Mouse (Mus musculus) neural tube, embryonic 13.5 days (tissue): Measurements from ENCODE around the gene Fn1. TPM values are rescaled to one million over a fixed set of nuclear protein-coding genes. Genes with fewer than 3 reads are reported as not detected.

Experiments used
- ATAC-seq: fragments of 200-750 bp; cut with Nextera tagmentation; 2 replicates; pipeline ENCODE4 v1.8.0; 2017; ENCODE audit warnings: low read depth, mild to moderate bottlenecking, moderate TSS enrichment, moderate library complexity
- H3K27ac ChIP-seq: fragments of 300-500 bp; sonication (generic); replicated peaks from 2 replicates; pipeline ENCODE4 v1.5.1; 2015; ENCODE audit warnings: moderate library complexity, mild to moderate bottlenecking, inconsistent platforms
- H3K27me3 ChIP-seq: fragments of 300-500 bp; sonication (generic); 2 replicates; pipeline ENCODE4 v1.6.1; 2015; ENCODE audit warnings: mild to moderate bottlenecking, inconsistent platforms
- H3K36me3 ChIP-seq: fragments of 300-500 bp; sonication (generic); 2 replicates; pipeline ENCODE4 v1.6.1; 2015; ENCODE audit warnings: mild to moderate bottlenecking, inconsistent platforms
- H3K4me1 ChIP-seq: fragments of 300-500 bp; sonication (generic); replicated peaks from 2 replicates; pipeline ENCODE4 v1.6.1; 2015; ENCODE audit warnings: inconsistent platforms
- H3K4me2 ChIP-seq: fragments of 300-500 bp; sonication (generic); 2 replicates; pipeline ENCODE4 v1.6.1; 2015; ENCODE audit warnings: inconsistent platforms, mild to moderate bottlenecking, moderate library complexity
- H3K4me3 ChIP-seq: fragments of 300-500 bp; sonication (generic); 2 replicates; pipeline ENCODE4 v1.5.1; 2015; ENCODE audit warnings: mild to moderate bottlenecking, inconsistent platforms
- H3K9ac ChIP-seq: fragments of 300-500 bp; sonication (generic); 2 replicates; pipeline ENCODE4 v1.6.1; 2015; ENCODE audit warnings: moderate library complexity, mild to moderate bottlenecking, inconsistent platforms
- H3K9me3 ChIP-seq: fragments of 300-500 bp; sonication (generic); 2 replicates; pipeline ENCODE4 v1.6.1; 2016; ENCODE audit warnings: inconsistent platforms
- WGBS: fragments of 180-500 bp; shearing (Covaris S2); methylation state at CpG from one replicate; pipeline ENCODE4 v1.1.7; 2015; 5-methylcytosine and 5-hydroxymethylcytosine counted together
- polyA plus RNA-seq: library from polyadenylated mRNA; unstranded; fragments of >200 nt; fragmentation: Nextera tagmentation; extraction: Ambion mirVana; gene quantifications from 2 replicates; pipeline ENCODE4 v1.2.1, GENCODE M21; 2015

Fn1 gene
- polyA plus RNA-seq = 38.7 and 59.1 TPM in 2 replicates

DNA sequence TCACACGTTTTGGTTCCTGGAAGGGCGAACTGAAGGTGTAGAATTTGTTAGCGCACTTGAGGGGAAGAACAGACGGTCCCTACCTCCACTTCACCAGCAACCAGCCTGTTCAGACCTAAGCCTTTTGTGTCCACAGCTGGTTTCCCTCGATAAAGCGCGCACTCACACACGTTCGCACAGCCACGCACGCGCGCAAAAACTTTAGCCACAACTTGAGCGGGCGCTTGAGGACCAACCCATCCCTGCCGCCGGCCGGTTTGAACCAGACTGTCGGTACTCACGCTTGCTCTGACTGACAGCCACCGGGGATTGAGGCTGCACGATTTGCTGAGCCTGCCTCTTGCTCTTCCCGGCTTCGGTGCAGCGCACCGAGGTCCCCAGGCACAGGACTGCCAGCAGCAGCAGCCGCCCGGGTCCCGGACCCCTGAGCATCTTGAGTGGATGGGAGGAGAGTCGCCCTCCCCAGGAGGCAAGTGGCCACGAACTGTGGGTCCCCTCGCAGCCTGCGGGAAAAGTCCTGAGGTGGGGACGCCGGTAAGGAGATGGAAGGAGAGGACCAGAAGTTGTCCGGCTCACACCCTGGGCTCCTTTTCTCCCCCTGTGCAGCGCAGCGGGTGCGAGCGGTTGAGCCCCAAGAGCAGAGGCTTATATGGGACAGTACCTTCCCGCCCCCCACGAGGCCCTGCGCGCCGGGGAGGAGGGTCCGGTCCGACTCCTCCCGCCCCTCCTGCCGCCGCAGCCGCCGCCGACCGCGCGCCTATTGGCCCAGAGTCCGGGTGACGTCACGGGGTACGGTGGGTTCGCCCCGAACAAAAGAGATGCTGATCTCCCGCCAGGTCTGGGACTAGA, at the start of gene Fn1:
Gene Fn1, minus strand, starts transcription at position 650 of the 849 bp plus-strand sequence.
- Histone ChIP-seq H3K9me3 (no peaks in the 10 kb centered on the region), H3K4me1 (peaks cover 9% of the 10 kb centered on the region), H3K4me3 (peak within 1 kb of the TSS; percentile 72), H3K9ac (peak within 1 kb of the TSS; percentile 75), H3K4me2 (peak within 1 kb of the TSS; percentile 86), H3K27me3 (peaks cover 6% of the 10 kb centered on the region), H3K27ac (peak within 1 kb of the TSS; percentile 71), H3K36me3 (0 out of 2 replicates have a peak, but pooled peaks cover 1% of the 10 kb centered on the region)
- ATAC-seq = peak; percentile 96
- WGBS = under 1% methylated on average over 63 of the region's 63 CpGs

DNA sequence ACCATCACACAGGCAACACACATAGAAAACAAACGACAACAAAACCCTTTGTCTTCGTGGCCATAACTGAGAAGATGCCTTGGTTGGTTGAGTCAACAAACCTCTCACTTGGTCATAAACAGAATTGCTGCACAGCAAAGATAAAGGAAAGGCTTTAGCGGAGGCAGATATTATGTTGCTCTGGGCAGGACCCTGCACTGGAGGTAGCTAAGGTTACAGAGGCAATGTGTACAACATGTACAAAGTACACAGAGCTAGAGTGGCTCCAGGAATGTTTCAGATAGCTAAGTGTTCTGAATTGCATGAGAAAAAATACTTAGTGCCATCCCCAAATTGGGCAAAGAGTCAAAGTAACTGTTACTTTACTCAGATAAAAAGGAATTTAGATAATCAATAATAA, 43.1 kb upstream of the Fn1 start:
- Histone ChIP-seq H3K4me3 (no peak overlapping the region), H3K27ac (no peak overlapping the region), H3K27me3 (no peaks in the 10 kb centered on the region), H3K36me3 (no peaks in the 10 kb centered on the region), H3K4me1 (no peaks in the 10 kb centered on the region), H3K4me2 (no peak overlapping the region), H3K9ac (no peak overlapping the region), H3K9me3 (no peaks in the 10 kb centered on the region)
- 80% methylated on average over 3 of the region's 3 CpGs for WGBS
- no peak for ATAC-seq

DNA sequence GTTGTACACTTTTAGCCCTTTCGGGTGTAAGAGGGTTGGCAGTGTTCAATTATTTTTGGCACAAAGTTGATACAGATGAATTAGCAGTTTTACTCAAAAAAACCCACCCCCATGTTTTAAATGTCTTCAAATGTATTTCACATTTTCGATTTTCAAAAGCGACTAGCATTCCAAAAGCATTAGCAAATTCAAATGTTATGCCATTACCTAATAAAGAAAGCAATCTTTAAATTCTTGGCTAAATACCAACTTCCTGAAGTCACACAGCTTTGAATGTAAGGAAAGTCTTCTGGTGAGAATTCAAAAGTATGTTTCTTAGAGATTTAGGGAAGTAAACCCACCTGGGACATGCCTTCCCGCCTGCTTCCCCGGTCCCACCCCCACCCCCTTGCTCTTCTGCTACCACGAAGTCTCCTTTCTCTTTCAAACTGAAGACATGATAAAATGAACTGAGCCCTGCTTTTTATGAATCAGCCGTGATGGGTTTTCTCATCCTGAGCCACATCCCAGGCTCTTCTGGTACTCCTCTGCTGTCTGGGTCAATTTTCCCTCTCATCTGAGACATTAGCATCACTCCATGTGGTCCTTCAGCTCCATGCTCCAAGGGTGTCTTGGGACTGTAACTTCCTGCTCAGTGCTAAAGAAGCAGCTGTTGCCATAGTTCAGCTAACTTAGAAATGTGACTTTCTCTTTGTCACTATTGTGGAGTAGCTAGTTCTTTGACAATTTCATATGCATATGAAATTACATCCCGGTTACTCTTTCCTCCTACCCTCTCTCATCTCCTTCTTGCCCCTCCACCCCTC, 38.7 kb upstream of the Fn1 start:
- H3K4me1 ChIP-seq = no peaks in the 10 kb centered on the region
- H3K27me3 ChIP-seq = no peaks in the 10 kb centered on the region
- no peak overlapping the region for H3K4me3 ChIP-seq
- no peak for ATAC-seq
- no peak overlapping the region for H3K4me2 ChIP-seq
- H3K36me3 ChIP-seq = no peaks in the 10 kb centered on the region
- H3K9me3 ChIP-seq = no peaks in the 10 kb centered on the region
- 68% methylated on average over 8 of the region's 8 CpGs for WGBS
- no peak overlapping the region for H3K9ac ChIP-seq
- no peak overlapping the region for H3K27ac ChIP-seq

DNA sequence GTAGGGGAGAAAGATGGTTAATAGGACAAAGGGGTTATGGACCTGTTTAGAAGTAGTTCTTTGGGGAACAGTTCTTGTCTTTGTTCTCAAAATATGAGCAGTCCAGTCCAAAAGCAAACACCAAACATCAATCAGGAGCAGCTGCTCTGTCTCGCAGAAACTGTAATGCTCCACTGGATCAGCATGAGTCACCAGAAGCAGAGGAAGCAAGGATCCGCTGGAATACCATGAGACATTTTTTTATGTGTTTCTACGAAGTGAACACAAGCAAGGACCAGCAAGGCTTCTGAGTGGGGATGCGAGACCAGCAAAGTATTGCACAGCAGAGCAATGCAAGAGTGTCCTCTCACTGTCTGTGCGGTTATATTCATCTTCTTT, 35.9 kb upstream of the Fn1 start:
- WGBS = 86% methylated on average over 5 of the region's 5 CpGs

DNA sequence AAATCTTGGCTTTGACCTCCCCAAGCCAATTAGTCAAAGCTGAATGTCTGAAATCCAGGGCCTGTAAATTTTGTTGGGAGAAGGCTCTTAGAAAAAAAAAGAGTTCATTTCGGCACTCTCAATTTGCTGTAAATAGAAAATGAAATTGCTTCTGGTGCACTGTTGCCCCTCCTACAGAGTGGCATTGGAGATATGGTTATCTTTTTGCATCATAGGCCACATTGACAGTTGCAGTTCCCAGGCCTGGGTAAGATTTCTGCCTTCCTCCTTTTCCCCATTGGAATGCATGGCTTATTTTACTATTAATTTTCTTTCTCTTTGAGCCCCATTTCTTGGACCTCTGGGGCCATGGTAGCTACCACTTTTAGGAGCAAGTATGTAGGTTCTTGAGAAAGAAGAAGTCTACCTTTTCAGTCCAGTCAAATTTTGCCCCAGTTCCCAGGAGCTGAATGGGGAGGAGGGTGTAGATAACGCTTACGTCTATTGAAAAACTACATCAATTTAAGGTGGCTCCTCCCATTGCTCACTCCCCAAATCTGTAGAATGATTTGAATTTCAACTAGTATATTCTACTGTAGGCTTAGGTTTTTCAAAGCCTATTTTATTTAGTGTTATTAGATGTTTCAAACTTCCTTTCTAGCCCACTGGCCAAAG, 35.4 kb upstream of the Fn1 start:
- Histone ChIP-seq H3K27ac (no peak overlapping the region), H3K4me3 (no peak overlapping the region), H3K9me3 (no peaks in the 10 kb centered on the region), H3K9ac (no peak overlapping the region), H3K36me3 (no peaks in the 10 kb centered on the region), H3K4me2 (no peak overlapping the region), H3K4me1 (peaks cover 7% of the 10 kb centered on the region), H3K27me3 (no peaks in the 10 kb centered on the region)
- 92% methylated on average over 3 of the region's 3 CpGs for WGBS
- ATAC-seq = no peak

More for the DNA sequence above, 35.9 kb upstream of the Fn1 start:
- no peak overlapping the region for H3K4me2 ChIP-seq
- peaks cover 2% of the 10 kb centered on the region for H3K4me1 ChIP-seq
- H3K9me3 ChIP-seq = no peaks in the 10 kb centered on the region
- no peaks in the 10 kb centered on the region for H3K27me3 ChIP-seq
- no peaks in the 10 kb centered on the region for H3K36me3 ChIP-seq
- no peak overlapping the region for H3K27ac ChIP-seq
- H3K9ac ChIP-seq = no peak overlapping the region
- H3K4me3 ChIP-seq = no peak overlapping the region
- ATAC-seq = no peak

DNA sequence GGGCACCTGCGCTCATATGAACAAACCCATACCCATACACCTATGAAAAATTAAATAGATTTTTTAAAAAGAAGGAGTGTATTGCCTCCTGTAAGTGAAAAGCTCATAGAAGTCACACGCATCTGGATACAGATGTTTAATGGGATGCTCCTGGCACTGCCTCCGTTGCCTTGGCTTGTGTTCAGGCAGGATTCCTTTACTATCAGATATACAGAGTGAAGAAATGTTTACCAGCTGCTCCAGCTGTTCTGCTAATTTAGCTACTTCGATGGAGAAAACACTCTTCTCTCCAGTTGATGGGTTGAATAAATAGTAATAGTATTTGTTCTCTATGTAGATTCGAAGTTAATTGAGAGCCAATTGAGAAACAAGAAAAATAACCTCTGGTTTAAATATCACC, 33.8 kb upstream of the Fn1 start:
- no peaks in the 10 kb centered on the region for H3K27me3 ChIP-seq
- 86% methylated on average over 5 of the region's 5 CpGs for WGBS
- H3K36me3 ChIP-seq = no peaks in the 10 kb centered on the region
- H3K9me3 ChIP-seq = no peaks in the 10 kb centered on the region
- H3K4me2 ChIP-seq = no peak overlapping the region
- no peak overlapping the region for H3K4me3 ChIP-seq
- H3K4me1 ChIP-seq = peaks cover 10% of the 10 kb centered on the region
- ATAC-seq = no peak
- no peak overlapping the region for H3K9ac ChIP-seq
- H3K27ac ChIP-seq = no peak overlapping the region

DNA sequence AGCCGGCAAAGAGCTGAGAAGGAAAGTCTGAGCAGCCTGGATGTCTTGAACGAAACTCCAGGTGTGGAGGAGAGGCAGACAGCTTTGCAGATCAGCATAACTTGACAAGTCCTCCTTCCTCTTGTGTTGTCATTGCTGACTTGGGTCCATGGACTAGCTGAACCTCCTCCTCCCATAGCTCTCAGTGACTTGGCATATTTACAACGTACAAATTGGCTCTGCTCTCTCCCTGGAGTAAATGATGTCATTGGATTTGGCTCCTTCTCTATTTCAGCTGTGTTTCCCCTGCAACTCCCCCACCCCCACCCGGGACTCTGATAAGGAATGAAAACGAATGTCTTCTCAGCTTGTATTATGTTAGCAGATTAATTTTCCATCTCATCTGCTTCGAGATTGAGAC, 30.7 kb upstream of the Fn1 start:
- Histone ChIP-seq H3K9ac (no peak overlapping the region), H3K4me3 (no peak overlapping the region), H3K4me2 (no peak overlapping the region), H3K36me3 (no peaks in the 10 kb centered on the region), H3K27me3 (no peaks in the 10 kb centered on the region), H3K27ac (no peak overlapping the region), H3K4me1 (peaks cover 10% of the 10 kb centered on the region), H3K9me3 (no peaks in the 10 kb centered on the region)
- peak; percentile 32; the same call in 1 of the 2 replicates for ATAC-seq
- WGBS = 61% methylated on average over 6 of the region's 6 CpGs

DNA sequence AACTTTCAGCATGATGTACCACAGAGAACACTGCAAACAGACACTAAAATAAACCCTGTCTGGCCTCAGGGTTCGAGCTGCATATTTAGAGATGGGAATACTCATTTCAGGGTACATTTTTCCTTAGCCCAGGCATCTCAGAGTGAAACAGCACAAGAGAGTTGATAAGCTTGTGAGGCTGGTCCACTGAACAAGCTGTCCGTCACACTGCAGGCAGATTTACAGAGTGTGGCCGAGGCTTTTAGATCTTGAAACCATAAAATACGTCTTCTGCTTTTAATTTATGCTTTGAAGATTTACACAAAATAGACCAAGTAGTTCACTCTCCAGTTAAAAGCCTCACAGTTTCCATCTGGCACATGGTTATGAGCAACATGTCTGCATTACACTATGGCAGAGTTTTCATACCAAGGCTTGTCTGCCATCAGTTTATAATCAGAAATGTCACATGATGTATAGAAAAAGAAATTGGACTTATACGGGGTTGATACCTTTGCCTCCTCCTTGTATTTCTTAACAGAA, 29.3 kb upstream of the Fn1 start:
- peaks cover 10% of the 10 kb centered on the region for H3K4me1 ChIP-seq
- H3K4me3 ChIP-seq = no peak overlapping the region
- H3K4me2 ChIP-seq = no peak overlapping the region
- no peak overlapping the region for H3K27ac ChIP-seq
- H3K9me3 ChIP-seq = no peaks in the 10 kb centered on the region
- no peaks in the 10 kb centered on the region for H3K27me3 ChIP-seq
- H3K36me3 ChIP-seq = no peaks in the 10 kb centered on the region
- no peak overlapping the region for H3K9ac ChIP-seq
- no peak for ATAC-seq
- WGBS = 47% methylated on average over 5 of the region's 5 CpGs

DNA sequence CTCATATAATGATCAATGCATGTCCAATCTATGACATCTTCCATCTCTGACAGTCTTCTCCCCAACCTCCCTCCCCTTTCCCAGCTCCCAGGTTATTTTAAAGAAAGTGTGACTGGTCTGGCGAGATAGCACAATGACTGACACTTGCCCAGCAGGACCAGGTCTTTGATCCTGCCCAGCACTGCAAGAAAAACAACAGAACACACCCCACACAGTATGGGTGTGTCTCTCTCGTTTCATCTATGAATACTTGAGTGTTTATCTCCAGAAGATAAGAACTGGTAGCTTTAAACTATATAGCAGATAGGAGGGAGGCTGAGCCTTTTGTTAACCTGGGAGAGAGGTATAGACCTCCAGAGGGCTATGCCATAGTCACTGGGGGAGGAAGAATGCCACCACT, 28.3 kb upstream of the Fn1 start:
- no peaks in the 10 kb centered on the region for H3K27me3 ChIP-seq
- H3K9ac ChIP-seq = no peak overlapping the region
- no peaks in the 10 kb centered on the region for H3K9me3 ChIP-seq
- H3K27ac ChIP-seq = no peak overlapping the region
- H3K36me3 ChIP-seq = no peaks in the 10 kb centered on the region
- ATAC-seq = no peak
- peaks cover 10% of the 10 kb centered on the region for H3K4me1 ChIP-seq
- WGBS = 28% methylated on average over 2 of the region's 2 CpGs
- no peak overlapping the region for H3K4me3 ChIP-seq
- H3K4me2 ChIP-seq = no peak overlapping the region

DNA sequence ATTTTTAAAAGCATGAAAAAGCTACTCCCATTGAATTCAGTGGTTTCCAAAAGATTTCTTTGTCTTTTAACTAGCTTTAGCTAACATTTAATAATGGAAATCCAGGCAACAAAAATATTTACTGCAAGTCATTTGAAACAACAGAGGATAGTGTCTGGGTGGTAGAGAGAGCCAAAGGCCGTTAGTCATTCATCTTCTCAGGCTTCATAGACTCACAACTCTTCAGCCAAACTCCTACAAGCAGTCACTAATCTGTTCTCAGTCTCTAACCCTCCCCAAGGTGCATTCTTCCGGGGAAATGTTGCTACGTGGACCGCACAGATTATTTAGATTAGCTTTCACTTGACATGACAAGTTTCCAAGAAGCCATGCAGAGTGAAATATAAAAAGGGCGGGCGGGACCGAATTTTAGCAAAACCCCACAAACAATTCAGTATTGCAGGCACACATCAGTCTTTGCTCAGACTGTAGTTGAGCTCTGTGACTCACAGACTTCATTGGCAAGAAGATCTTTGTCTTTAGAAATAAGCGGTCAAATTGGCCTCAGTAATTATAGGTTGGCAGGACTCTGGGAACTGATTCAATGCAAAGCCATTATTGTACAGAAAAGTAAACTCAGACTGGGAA, 27.2 kb upstream of the Fn1 start:
- 85% methylated on average over 8 of the region's 8 CpGs for WGBS
- Histone ChIP-seq H3K27ac (no peak overlapping the region), H3K4me3 (no peak overlapping the region), H3K27me3 (no peaks in the 10 kb centered on the region), H3K9ac (no peak overlapping the region), H3K36me3 (no peaks in the 10 kb centered on the region), H3K4me1 (peaks cover 10% of the 10 kb centered on the region), H3K4me2 (no peak overlapping the region), H3K9me3 (no peaks in the 10 kb centered on the region)
- no peak for ATAC-seq

DNA sequence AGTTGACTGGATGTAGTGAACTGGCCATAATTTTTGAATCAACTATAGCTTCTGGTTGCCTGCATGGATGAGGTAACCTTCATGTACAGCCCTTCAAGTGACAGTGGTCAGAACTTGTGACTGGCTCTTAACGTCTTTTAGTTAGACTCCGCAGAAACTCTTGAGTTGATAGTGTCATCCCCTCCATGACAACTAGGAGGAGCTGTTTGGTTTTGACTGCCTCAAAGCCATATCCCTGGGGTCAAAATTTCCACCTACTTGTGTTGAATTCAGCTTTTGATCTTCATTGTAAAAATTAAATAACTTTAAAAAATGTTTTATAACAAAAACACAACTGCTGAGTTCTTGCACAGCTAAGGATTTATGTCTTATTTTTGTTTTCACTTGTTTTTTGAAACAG, 22.4 kb upstream of the Fn1 start:
- no peak overlapping the region for H3K27ac ChIP-seq
- H3K4me2 ChIP-seq = no peak overlapping the region
- WGBS = 73% methylated on average over 2 of the region's 2 CpGs
- H3K4me1 ChIP-seq = peaks cover 11% of the 10 kb centered on the region
- no peak overlapping the region for H3K9ac ChIP-seq
- no peaks in the 10 kb centered on the region for H3K9me3 ChIP-seq
- H3K4me3 ChIP-seq = no peak overlapping the region
- no peak for ATAC-seq
- H3K27me3 ChIP-seq = no peaks in the 10 kb centered on the region
- H3K36me3 ChIP-seq = no peaks in the 10 kb centered on the region
